Mouse (Mus musculus) kidney, postnatal 25 days (tissue): ENCODE data around the gene Rrp9.

ENCODE experiments used
- DNase-seq, 2 experiments: peaks; one replicate each; pipeline ENCODE4 v3.0.0; 2021; ENCODE audit warnings: mixed read lengths in 2 of 2

Rrp9 gene

DNA sequence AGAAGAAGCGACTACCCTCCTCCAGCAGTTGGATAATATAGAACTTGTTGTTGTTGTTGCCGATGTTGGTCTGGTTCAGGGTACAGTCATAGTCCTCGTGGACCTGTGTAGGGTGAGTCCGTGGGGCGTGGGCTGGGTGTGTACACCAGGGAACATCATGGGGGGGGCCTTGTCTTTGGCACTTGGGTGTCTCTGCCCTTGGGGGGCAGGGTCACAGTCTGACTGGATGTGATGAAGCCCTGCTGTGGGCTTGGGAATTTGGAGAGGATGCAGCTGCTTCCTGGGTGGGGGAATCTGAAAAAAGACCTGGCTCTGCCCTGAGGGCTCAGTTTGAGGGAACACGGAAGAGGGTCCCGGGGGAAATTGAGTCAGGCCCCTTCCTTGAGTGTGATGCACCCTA is 717 bp upstream of the Rrp9 start:
- peak in 1 of 2 experiments; percentile 70 for DNase-seq

DNA sequence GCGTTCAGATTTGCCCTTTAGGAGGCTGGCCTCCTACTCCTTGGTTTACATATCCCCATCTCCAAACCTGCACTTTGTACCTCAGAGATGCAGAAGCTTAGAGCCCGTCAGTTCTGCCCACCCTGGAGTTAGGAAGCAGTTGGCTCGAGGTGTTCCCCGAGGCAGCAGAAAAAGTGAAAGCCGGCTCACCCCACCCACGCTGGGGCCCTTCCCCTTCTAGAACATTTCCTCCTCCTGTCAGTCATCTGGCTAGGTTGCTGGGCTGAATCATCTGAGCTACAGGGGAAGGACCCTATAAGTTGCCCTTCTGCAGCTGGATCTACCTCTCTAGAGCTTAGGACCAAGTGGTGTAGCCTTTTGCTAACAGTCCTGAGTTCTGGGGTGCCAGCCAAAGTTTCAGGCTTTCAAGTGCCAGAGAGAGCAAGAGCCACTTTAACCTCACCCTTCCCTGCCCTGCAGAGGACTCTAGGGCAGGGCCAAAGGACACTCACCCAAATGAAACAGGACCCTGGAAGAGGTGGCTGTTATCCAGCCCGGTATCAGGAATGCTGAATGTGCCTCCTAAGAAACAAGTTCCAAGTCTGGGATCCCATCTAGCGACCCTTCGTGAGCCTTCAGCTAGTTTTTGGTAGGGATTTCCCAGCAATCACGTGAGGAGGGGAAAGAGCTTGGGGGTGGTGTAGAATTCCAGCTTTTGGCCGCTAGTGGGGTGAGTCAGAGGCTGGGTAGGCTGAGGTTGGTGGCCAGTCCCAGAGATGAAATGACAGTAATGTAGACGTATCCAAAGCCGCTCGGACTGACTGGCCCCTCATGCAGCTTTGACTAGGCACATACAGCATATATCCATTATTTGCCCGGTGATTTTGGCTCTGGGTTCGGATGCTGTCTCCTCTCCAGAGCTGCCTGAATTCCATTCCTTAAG is 500 bp downstream of the Rrp9 start:
- DNase-seq = peak; percentile 66 to 77

GRCm38 (mm10) chr9:106476924-106477484 is 1.2 kb downstream of the Rrp9 start, which contains the start of gene Parp3:
Gene Parp3, minus strand, starts transcription at chr9:106476949.
- DNase-seq = peak; percentile 100

- DNase-seq = no peak
Measured at GRCm38 (mm10) chr9:106477649-106478048, 1.9 kb downstream of the Rrp9 start.

GRCm38 (mm10) chr9:106478101-106478500 is 2.3 kb downstream of the Rrp9 start:
- DNase-seq = peak in 1 of 2 experiments; percentile 22

GRCm38 (mm10) chr9:106480541-106480940 is 4.8 kb downstream of the Rrp9 start:
- DNase-seq = peak in 1 of 2 experiments; percentile 24

DNA sequence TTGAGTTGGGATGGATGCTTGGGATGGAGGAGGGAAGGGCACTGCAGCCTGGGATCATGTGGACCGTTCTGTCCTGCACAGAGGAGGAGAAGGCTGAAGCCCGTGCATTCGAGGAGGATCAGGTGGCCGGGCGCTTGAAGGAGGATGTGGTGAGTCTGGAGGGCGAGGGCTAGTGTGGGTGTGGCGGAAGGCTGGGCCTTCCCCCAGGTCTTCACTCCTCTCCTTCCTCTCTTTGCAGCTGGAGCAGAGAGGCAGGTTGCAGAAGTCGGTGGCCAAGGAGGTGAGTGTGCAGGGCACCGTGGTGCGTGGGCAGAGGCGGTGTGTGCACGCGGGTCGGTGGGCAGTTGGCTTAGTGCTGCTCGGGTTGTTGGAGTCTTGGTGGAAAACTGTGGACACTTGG is 5.3 kb downstream of the Rrp9 start:
- peak in 1 of 2 experiments; percentile 33 for DNase-seq

DNA sequence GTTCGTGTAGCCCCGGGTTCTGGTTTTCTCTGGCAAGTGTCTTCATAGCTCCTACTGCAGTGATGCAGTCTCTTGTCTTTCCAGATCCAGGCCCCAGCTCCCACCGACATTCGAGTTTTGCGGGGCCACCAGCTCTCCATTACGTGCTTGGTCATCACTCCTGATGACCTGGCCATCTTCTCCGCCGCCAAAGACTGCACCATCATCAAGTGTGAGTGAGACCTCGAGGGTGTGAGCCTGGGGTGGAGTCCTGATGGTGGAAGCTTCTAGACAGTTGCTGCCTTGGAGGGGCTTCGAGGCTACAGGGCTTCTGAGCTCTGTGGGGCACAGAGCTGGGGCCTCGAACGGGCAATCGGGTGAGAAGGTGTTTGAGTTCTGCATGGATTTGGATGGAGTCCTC is 5.9 kb downstream of the Rrp9 start:
- DNase-seq = peak in 1 of 2 experiments; percentile 26

GRCm38 (mm10) chr9:106482578-106483115 is 6.9 kb downstream of the Rrp9 start:
- DNase-seq = peak in 1 of 2 experiments; percentile 29

GRCm38 (mm10) chr9:106483136-106483535 is 7.4 kb downstream of the Rrp9 start:
- peak in 1 of 2 experiments; percentile 28 for DNase-seq

GRCm38 (mm10) chr9:106483606-106484005 is 7.8 kb downstream of the Rrp9 start:
- peak in 1 of 2 experiments; percentile 33 for DNase-seq

- peak in 1 of 2 experiments; percentile 36 for DNase-seq
Measured at GRCm38 (mm10) chr9:106485076-106485475, 9.3 kb downstream of the Rrp9 start.

DNA sequence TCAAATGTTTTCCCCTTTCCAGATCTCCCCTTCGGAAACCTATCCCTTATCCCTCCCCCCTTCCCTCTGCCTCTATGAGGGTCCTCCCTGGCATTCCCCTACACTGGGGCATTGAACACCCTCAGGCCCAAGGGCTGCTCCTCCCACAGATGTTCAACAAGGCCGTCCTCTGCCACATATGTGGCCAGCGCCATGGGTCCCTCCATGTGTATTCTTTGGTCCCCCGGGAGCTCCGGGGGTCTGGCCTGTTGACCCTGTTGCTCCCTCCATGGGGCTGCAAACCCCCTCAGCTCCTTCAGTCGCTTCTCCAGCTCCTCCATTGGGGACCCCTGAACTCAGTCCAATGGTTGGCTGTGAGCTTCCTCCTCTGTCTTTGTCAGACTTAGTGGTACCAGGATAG is 11.8 kb downstream of the Rrp9 start:
- peak in 1 of 2 experiments; percentile 24 for DNase-seq

DNA sequence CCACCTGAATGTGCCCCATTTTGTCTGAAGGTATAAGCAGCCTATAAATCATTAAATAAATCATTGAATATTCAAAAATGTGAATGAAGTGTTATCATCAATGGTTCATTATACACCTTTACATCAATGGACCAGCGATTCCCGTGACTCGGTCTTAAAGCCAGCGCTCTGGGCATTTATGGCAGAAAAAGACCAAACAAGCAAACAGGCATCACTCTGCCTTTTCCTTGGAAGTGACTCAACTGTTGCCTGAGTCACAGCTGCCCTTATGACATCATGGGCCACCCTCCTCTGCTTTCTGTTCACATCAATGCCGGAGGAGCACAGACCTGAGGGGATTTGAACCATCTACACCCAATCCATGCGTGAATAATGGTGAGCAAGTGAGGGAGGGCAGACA is 23.9 kb downstream of the Rrp9 start, which contains the start of gene Iqcf1:
Gene Iqcf1 (plus strand): TSS at position 301 of the 400 bp plus-strand sequence.
- peak in 1 of 2 experiments; percentile 19 for DNase-seq

DNA sequence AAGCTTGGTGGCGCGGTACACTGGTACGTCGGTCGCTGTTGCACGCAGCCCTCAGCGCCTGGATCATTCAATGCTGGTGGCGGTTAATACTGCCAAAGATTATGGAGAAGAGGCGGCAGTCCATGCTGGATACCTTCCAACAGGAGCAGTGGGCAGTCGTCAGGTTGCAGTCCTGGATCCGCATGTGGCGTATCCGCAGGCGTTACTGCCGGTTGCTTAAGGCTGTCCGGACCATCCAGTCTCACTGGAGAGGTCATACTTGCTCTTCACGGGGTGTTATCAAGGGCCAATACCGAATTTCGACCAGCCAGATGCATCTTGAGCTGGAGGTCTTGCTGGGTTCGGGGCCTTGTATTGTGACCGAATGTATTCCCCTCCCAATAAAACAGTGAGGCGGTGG is 26.1 kb downstream of the Rrp9 start:
- peak in 1 of 2 experiments; percentile 21 for DNase-seq

GRCm38 (mm10) chr9:106504246-106504645 is 28.5 kb downstream of the Rrp9 start:
- DNase-seq = no peak

DNA sequence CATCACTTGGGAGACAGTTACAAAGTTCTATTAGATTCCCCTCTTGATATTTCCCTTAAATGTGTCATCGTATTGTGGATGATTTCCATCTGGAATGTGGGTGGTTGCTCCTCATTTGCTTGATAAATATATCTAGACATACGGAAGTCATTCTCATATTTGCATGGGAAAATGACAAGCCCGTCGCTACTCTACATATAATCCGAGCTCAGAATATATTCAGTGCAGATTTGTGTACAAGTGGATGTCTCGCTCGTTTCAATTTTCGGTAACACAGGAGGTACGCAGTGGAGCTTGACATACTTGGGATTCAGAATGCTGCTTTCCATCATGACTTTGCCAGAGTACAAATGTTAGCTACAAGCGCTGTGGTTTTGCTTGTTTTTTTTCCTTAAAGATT is 33.6 kb downstream of the Rrp9 start:
- DNase-seq = no peak

GRCm38 (mm10) chr9:106512729-106513450 is 37.1 kb downstream of the Rrp9 start:
- no peak for DNase-seq

DNA sequence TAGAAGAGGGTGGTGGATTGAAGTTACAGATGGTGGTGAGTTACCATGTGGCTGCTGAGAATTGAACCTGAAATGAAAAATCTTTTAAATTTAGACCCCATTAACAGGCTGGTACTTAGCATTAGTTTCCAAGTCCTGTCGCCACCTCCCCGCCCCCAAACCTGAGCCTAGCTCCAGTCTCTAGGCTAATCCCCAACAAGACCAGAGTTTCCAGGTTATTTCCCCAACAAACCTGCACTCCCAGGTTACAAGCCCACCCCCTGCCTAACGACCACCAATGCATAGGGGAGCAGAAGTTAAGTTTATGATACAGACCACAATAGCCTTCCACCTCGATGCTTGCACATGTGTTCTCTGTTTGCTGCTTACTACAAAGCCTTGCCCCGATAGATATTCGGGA is 37.8 kb downstream of the Rrp9 start:
- DNase-seq = no peak

GRCm38 (mm10) chr9:106514273-106514672 is 38.5 kb downstream of the Rrp9 start, which contains the start of gene Iqcf5:
Gene Iqcf5, plus strand, starts transcription at chr9:106514573.
- no peak for DNase-seq

DNA sequence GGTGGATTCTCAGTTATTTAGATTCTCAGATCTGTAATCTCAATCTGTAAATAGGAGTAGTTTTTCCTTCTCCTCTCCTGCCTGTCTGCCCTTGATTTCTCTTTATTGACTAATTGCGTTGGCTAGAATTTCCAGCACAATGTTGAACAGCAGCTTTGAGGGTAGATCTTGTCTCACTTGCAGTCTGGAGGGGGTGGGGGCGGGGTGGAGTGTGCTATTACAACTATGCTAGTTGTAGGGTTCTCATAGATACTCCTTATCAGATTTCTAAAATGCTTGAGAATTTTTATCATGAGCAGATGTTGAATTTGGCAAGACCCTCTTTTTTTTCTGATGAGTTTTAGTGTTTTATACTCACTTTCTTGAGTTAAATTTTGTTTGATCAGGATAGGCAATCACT is 43.7 kb downstream of the Rrp9 start:
- no peak for DNase-seq

GRCm38 (mm10) chr9:106519909-106520308 is 44.1 kb downstream of the Rrp9 start:
- DNase-seq = no peak

GRCm38 (mm10) chr9:106531833-106532232 is 56.1 kb downstream of the Rrp9 start:
- DNase-seq = peak in 1 of 2 experiments; percentile 7
